Mouse (Mus musculus): ENCODE data around the gene Btbd35f28. TPM values are rescaled to one million over a fixed set of nuclear protein-coding genes. Genes with fewer than 3 reads are reported as not detected.

Btbd35f28 gene
- not detected for polyA plus RNA-seq (2017; shearing (Covaris generic))

DNA sequence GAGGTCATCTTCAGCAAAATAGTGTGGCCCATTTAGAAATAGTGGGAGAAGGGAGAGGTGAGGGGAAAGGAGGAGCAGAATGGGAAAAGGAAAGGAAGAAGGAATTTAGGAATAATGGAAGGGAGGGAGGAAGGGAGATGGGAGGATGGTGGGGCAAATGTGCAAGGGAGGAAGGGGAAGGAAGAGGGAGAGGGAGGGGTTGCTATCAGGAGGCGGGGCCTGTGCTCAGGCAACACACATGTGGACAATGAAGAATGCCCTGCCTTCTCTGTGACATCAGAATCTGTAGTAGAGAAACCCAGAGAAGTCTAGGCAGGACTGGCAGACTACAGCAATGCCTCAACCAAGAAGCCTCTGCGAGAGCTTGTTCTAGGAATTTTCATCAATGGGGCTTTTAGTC lies at the start of gene Btbd35f28:
Gene Btbd35f28 (plus strand): TSS at position 301 of the 400 bp plus-strand sequence.

Other genes starting within 250 kb of the Btbd35f28 start
- gene Btbd35f16, start 239.6 kb upstream of the Btbd35f28 start, polyA plus RNA-seq (2017; shearing (Covaris generic)), result not detected
- not detected for gene Btbd35f3, start 158.9 kb upstream of the Btbd35f28 start, polyA plus RNA-seq (2017; shearing (Covaris generic))
- gene Btbd35f20, start 94.7 kb downstream of the Btbd35f28 start, polyA plus RNA-seq (2017; shearing (Covaris generic)), result not detected
- gene Btbd35f17, start 174.1 kb downstream of the Btbd35f28 start, polyA plus RNA-seq (2017; shearing (Covaris generic)), result not detected